Mouse (Mus musculus) stomach, embryonic 14.5 days (tissue): ENCODE results near the gene Rpl32. TPM values are rescaled to one million over a fixed set of nuclear protein-coding genes. Genes with fewer than 3 reads are reported as not detected.

Experiments used
- ATAC-seq: fragments of 200-750 bp; cut with Nextera tagmentation; 2 replicates; pipeline ENCODE4 v1.8.0; 2017; ENCODE audit warnings: low read depth, moderate TSS enrichment; ENCODE audit not compliant: insufficient number of reproducible peaks, insufficient read depth, low FRiP score
- H3K27ac ChIP-seq: fragments of 300-500 bp; sonication (generic); 2 replicates; pipeline ENCODE4 v1.5.1; 2014; ENCODE audit warnings: mild to moderate bottlenecking, low read length, moderate library complexity, mixed read lengths
- H3K27me3 ChIP-seq: fragments of 300-500 bp; sonication (generic); 2 replicates; pipeline ENCODE4 v1.6.1; 2014; ENCODE audit warnings: low read length, control low read depth, mixed read lengths; ENCODE audit not compliant: control insufficient read depth, insufficient read depth
- H3K36me3 ChIP-seq: fragments of 300-500 bp; sonication (generic); 2 replicates; pipeline ENCODE4 v1.6.1; 2014; ENCODE audit warnings: mild to moderate bottlenecking, control low read depth, low read length, moderate library complexity, mixed read lengths; ENCODE audit not compliant: control insufficient read depth, insufficient read depth
- H3K4me1 ChIP-seq: fragments of 300-500 bp; sonication (generic); 2 replicates; pipeline ENCODE4 v1.6.1; 2014; ENCODE audit warnings: low read length, control low read depth, mixed read lengths; ENCODE audit not compliant: control insufficient read depth, insufficient read depth
- H3K4me2 ChIP-seq: fragments of 300-500 bp; sonication (generic); replicated peaks from 2 replicates; pipeline ENCODE4 v1.6.1; 2014; ENCODE audit warnings: low read depth, low read length, control low read depth
- H3K4me3 ChIP-seq: fragments of 300-500 bp; sonication (generic); 2 replicates; pipeline ENCODE4 v1.5.1; 2014; ENCODE audit warnings: low read depth, low read length, control low read depth
- H3K9ac ChIP-seq: fragments of 300-500 bp; sonication (generic); replicated peaks from 2 replicates; pipeline ENCODE4 v1.6.1; 2014; ENCODE audit warnings: low read depth, mild to moderate bottlenecking, control low read depth, low read length, moderate library complexity, mixed read lengths
- H3K9me3 ChIP-seq: fragments of 300-500 bp; sonication (generic); 2 replicates; pipeline ENCODE4 v1.6.1; 2016; ENCODE audit warnings: low read depth, low read length, control low read depth; ENCODE audit not compliant: control insufficient read depth
- WGBS: fragments of 180-500 bp; shearing (Covaris S2); extraction: QIAGEN DNeasy Blood & Tissue Kit; methylation state at CpG from one replicate; pipeline ENCODE4 v1.1.7; 2014; 5-methylcytosine and 5-hydroxymethylcytosine counted together
- polyA plus RNA-seq: library from polyadenylated mRNA; unstranded; fragments of >200 nt; fragmentation: Nextera tagmentation; extraction: Ambion mirVana; gene quantifications from 2 replicates; pipeline ENCODE4 v1.2.1, GENCODE M21; 2014

Gene Rpl32
- polyA plus RNA-seq, 1 experiment from 2014 or later = 2,736 TPM

GRCm38 (mm10) chr6:115770059-115770670 lies 38.4 kb downstream of the Rpl32 start:
- Histone ChIP-seq H3K4me1 (peaks cover 3% of the 10 kb centered on the region), H3K4me2 (no peak overlapping the region), H3K36me3 (no peaks in the 10 kb centered on the region), H3K4me3 (no peak overlapping the region), H3K27me3 (no peaks in the 10 kb centered on the region), H3K9me3 (no peaks in the 10 kb centered on the region), H3K9ac (no peak overlapping the region), H3K27ac (no peak overlapping the region)
- no peak for ATAC-seq
- 85% methylated on average over 20 of the region's 20 CpGs for WGBS

GRCm38 (mm10) chr6:115768207-115768606 lies 40.3 kb downstream of the Rpl32 start:
- H3K4me3 ChIP-seq = no peak overlapping the region
- H3K4me2 ChIP-seq = no peak overlapping the region
- H3K27me3 ChIP-seq = no peaks in the 10 kb centered on the region
- no peaks in the 10 kb centered on the region for H3K9me3 ChIP-seq
- no peak overlapping the region for H3K27ac ChIP-seq
- 60% methylated on average over 4 of the region's 4 CpGs for WGBS
- H3K9ac ChIP-seq = no peak overlapping the region
- peaks cover 9% of the 10 kb centered on the region; the same call in 1 of the 2 replicates for H3K4me1 ChIP-seq
- no peaks in the 10 kb centered on the region for H3K36me3 ChIP-seq
- no peak for ATAC-seq

GRCm38 (mm10) chr6:115767357-115767756 lies 41.2 kb downstream of the Rpl32 start:
- Histone ChIP-seq H3K36me3 (no peaks in the 10 kb centered on the region), H3K4me3 (no peak overlapping the region), H3K27me3 (no peaks in the 10 kb centered on the region), H3K9ac (no peak overlapping the region), H3K4me2 (no peak overlapping the region), H3K9me3 (no peaks in the 10 kb centered on the region), H3K4me1 (peaks cover 9% of the 10 kb centered on the region; the same call in 1 of the 2 replicates), H3K27ac (no peak overlapping the region)
- ATAC-seq = no peak
- 44% methylated on average over 9 of the region's 9 CpGs for WGBS

GRCm38 (mm10) chr6:115764179-115764578 lies 44.4 kb downstream of the Rpl32 start:
- ATAC-seq = peak; percentile 86
- H3K27ac ChIP-seq = peak overlapping the region; percentile 87
- H3K4me3 ChIP-seq = no peak overlapping the region
- no peaks in the 10 kb centered on the region for H3K36me3 ChIP-seq
- 4% methylated on average over 7 of the region's 7 CpGs for WGBS
- no peak overlapping the region for H3K9ac ChIP-seq
- H3K4me2 ChIP-seq = no peak overlapping the region
- H3K9me3 ChIP-seq = no peaks in the 10 kb centered on the region
- no peaks in the 10 kb centered on the region for H3K27me3 ChIP-seq
- peaks cover 16% of the 10 kb centered on the region; the same call in 1 of the 2 replicates for H3K4me1 ChIP-seq

- no peak for ATAC-seq
- Histone ChIP-seq H3K27me3 (no peaks in the 10 kb centered on the region), H3K9ac (no peak within 1 kb of the TSS), H3K4me3 (no peak within 1 kb of the TSS), H3K36me3 (no peaks in the 10 kb centered on the region), H3K9me3 (no peaks in the 10 kb centered on the region), H3K4me2 (peak within 1 kb of the TSS; percentile 20; the same call in 1 of the 2 replicates), H3K27ac (peak within 1 kb of the TSS; percentile 55; the same call in 1 of the 2 replicates), H3K4me1 (0 out of 2 replicates have a peak, but pooled peaks cover 13% of the 10 kb centered on the region)
- 3% methylated on average over 9 of the region's 9 CpGs for WGBS
These were observed 46.4 kb downstream of the Rpl32 start, which contains the start of gene Tmem40 for GRCm38 (mm10) chr6:115761995-115762756. TSS of gene Tmem40 (minus strand) at chr6:115762410.

GRCm38 (mm10) chr6:115760982-115761381 lies 47.6 kb downstream of the Rpl32 start:
- no peaks in the 10 kb centered on the region for H3K9me3 ChIP-seq
- 0 out of 2 replicates have a peak, but pooled peaks cover 13% of the 10 kb centered on the region for H3K4me1 ChIP-seq
- no peak for ATAC-seq
- no peaks in the 10 kb centered on the region for H3K27me3 ChIP-seq
- H3K36me3 ChIP-seq = no peaks in the 10 kb centered on the region
- no peak overlapping the region for H3K4me3 ChIP-seq
- 44% methylated on average over 4 of the region's 4 CpGs for WGBS
- no peak overlapping the region for H3K9ac ChIP-seq
- H3K4me2 ChIP-seq = no peak overlapping the region
- no peak overlapping the region for H3K27ac ChIP-seq

- WGBS = 94% methylated on average over 4 of the region's 4 CpGs
- no peaks in the 10 kb centered on the region for H3K27me3 ChIP-seq
- no peak overlapping the region for H3K4me2 ChIP-seq
- H3K9me3 ChIP-seq = no peaks in the 10 kb centered on the region
- no peaks in the 10 kb centered on the region for H3K36me3 ChIP-seq
- H3K9ac ChIP-seq = no peak overlapping the region
- H3K4me1 ChIP-seq = 0 out of 2 replicates have a peak, but pooled peaks cover 13% of the 10 kb centered on the region
- no peak for ATAC-seq
- no peak overlapping the region; the same call in 1 of the 2 replicates for H3K27ac ChIP-seq
- no peak overlapping the region for H3K4me3 ChIP-seq
These were observed 48.4 kb downstream of the Rpl32 start for GRCm38 (mm10) chr6:115760137-115760536.

GRCm38 (mm10) chr6:115759461-115759860 lies 49.1 kb downstream of the Rpl32 start:
- H3K4me2 ChIP-seq = no peak overlapping the region
- 0 out of 2 replicates have a peak, but pooled peaks have one; percentile 20 for ATAC-seq
- 0 out of 2 replicates have a peak, but pooled peaks cover 10% of the 10 kb centered on the region for H3K4me1 ChIP-seq
- H3K27ac ChIP-seq = no peak overlapping the region; the same call in 1 of the 2 replicates
- 37% methylated on average over 5 of the region's 5 CpGs for WGBS
- H3K9me3 ChIP-seq = no peaks in the 10 kb centered on the region
- H3K4me3 ChIP-seq = no peak overlapping the region
- H3K9ac ChIP-seq = no peak overlapping the region
- H3K36me3 ChIP-seq = no peaks in the 10 kb centered on the region
- H3K27me3 ChIP-seq = no peaks in the 10 kb centered on the region
